Mouse (Mus musculus) adrenal gland, postnatal 14 days (tissue): ENCODE data around the gene 1600015I10Rik. TPM values are rescaled to one million over a fixed set of nuclear protein-coding genes. Genes with fewer than 3 reads are reported as not detected.

Experiments
- DNase-seq: peaks from one replicate; pipeline ENCODE4 v3.0.0; 2021; ENCODE audit warnings: mixed read lengths
- total RNA-seq: library from RNA; stranded (reverse); gene quantifications from 2 replicates; pipeline ENCODE4 v1.2.3, GENCODE M21; 2021

1600015I10Rik gene
- total RNA-seq, 1 experiment from 2014 or later: not detected

- DNase-seq: no peak
These were observed 38.2 kb downstream of the 1600015I10Rik start for GRCm38 (mm10) chr6:48967868-48968267.

- no peak for DNase-seq
These were observed 45.0 kb downstream of the 1600015I10Rik start, which contains the start of gene Doxl2 for GRCm38 (mm10) chr6:48974663-48975062. Gene Doxl2, plus strand, starts transcription at chr6:48974963.

- no peak for DNase-seq
These were observed 49.9 kb downstream of the 1600015I10Rik start for GRCm38 (mm10) chr6:48979616-48980015.

GRCm38 (mm10) chr6:48982305-48982704, 52.6 kb downstream of the 1600015I10Rik start:
- no peak for DNase-seq

Other genes starting within 250 kb of the 1600015I10Rik start
- gene Gimap4, start 245.3 kb upstream of the 1600015I10Rik start, total RNA-seq: 54.8 and 62.2 TPM in 2 replicates
- 63.5 and 88.5 TPM in 2 replicates for gene Gimap6, start 221.7 kb upstream of the 1600015I10Rik start, total RNA-seq
- 4.9 and 12.6 TPM in 2 replicates for gene Gm28053, start 211.3 kb upstream of the 1600015I10Rik start, total RNA-seq
- gene Gimap7, start 211.3 kb upstream of the 1600015I10Rik start, total RNA-seq: 0.63 and 3.8 TPM in 2 replicates
- gene Gimap1, start 190.8 kb upstream of the 1600015I10Rik start, total RNA-seq: 15.4 and 36.5 TPM in 2 replicates
- 11.0 and 23.6 TPM in 2 replicates for gene Gimap5, start 183.7 kb upstream of the 1600015I10Rik start, total RNA-seq
- 1.8 and 19.3 TPM in 2 replicates for gene Gimap3, start 159.0 kb upstream of the 1600015I10Rik start, total RNA-seq
- gene Tmem176a, start 89.0 kb upstream of the 1600015I10Rik start, total RNA-seq: 139 and 181 TPM in 2 replicates
- 293 and 324 TPM in 2 replicates for gene Tmem176b, start 88.4 kb upstream of the 1600015I10Rik start, total RNA-seq
- gene Aoc1, start 57.0 kb upstream of the 1600015I10Rik start, total RNA-seq: not detected in 2 replicates
- gene Doxl2, start 45.1 kb downstream of the 1600015I10Rik start, total RNA-seq: not detected in 2 replicates
- not detected in 2 replicates for gene Svs1, start 57.0 kb downstream of the 1600015I10Rik start, total RNA-seq
- 0.19 and 1.2 TPM in 2 replicates for gene Gpnmb, start 106.7 kb downstream of the 1600015I10Rik start, total RNA-seq
- gene Malsu1, start 143.9 kb downstream of the 1600015I10Rik start, total RNA-seq: 42.7 and 45.8 TPM in 2 replicates